Mouse (Mus musculus) layer of hippocampus, postnatal 25 days (tissue): ENCODE data around the gene Gm42372. TPM values are rescaled to one million over a fixed set of nuclear protein-coding genes. Genes with fewer than 3 reads are reported as not detected.

Experiments
- DNase-seq, 2 experiments: peaks; one replicate each; pipeline ENCODE4 v3.0.0; 2022; ENCODE audit warnings: mixed read lengths in 2 of 2, low spot score in 1 of 2; ENCODE audit errors: extremely low spot score in 1 of 2
- total RNA-seq, 2 experiments: library from RNA; stranded (reverse); gene quantifications; 2 replicates each; pipeline ENCODE4 v1.2.3; 2021

Gm42372 gene
- total RNA-seq, 2 experiments from 2014 or later = 52.6 to 53.6 TPM

- no peak for DNase-seq
Measured at GRCm38 (mm10) chr7:17026710-17027587, 44.1 kb downstream of the Gm42372 start.

DNA sequence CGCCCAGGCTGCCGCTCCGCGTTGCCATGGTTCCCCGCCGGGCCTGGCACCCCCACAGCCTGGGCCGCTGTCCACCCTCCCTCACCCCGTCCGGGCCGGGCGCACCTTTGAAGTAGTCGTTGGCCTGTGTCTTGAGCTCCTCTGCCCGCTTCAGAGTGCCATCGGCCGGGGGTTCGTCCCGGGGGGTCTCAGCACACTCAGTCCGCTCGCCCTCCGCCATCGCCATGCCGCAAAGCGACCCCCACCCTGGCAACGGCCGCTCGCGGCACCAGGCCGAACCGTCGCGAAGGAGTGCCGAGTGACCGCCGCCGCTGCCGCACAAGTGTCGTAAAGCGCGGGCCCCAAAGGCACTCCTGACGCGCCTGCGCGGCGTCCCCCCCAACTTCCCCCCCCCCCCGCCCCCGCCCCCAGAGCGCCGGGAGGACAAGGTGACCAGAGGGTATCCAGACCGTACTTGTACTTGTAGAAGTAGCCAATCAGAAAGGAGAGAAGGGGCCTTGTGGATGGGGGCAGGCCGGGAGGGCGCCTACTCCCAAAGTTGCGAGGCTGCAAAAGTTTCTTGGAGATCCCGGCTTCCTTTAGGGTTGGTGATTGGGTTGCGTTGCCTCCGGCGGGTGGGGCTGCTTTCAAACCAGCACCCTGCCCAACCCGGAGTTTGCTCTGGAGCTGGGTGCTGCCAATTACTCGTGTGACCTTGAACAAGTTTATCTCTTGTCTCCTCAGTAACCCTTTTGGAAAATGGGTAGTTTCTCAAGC is 44.9 kb downstream of the Gm42372 start, which contains the start of gene Ppp5c:
Gene Ppp5c, minus strand, starts transcription at position 337 of the 756 bp plus-strand sequence.
- peak; percentile 77 to 84 for DNase-seq

DNA sequence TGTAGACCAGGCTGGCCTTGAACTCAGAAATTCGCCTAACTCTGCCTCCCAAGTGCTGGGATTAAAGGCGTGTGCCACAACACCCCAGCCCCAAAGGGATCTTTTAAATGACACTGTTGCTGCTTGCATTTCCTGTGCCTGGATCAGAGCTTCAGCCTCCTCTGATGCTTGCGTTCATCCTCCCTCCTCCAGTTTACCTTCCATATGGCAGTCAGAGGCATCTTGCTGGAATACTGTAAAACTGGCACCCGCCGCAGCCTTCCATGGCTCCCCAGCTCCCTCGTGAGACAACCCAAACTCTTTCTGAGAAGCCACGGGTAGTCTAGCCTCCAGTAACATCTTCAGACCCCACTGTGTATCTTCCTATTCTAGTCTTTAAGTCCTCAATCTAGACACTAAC is 46.0 kb downstream of the Gm42372 start:
- DNase-seq = no peak

GRCm38 (mm10) chr7:17030239-17030638 is 47.4 kb downstream of the Gm42372 start:
- DNase-seq = no peak

Other genes starting within 250 kb of the Gm42372 start
- gene Ap2s1, start 244.7 kb upstream of the Gm42372 start, total RNA-seq = 100 to 1,000 TPM; 278 to 315 TPM
- 1 to 10 TPM; 2.4 to 3.5 TPM for gene Slc1a5, start 201.7 kb upstream of the Gm42372 start, total RNA-seq
- gene Strn4, start 167.2 kb upstream of the Gm42372 start, total RNA-seq = 100 to 1,000 TPM; 322 to 327 TPM
- gene Fkrp, start 166.4 kb upstream of the Gm42372 start, total RNA-seq = 10 to 100 TPM; 46.7 to 47.7 TPM
- gene Prkd2, start 140.2 kb upstream of the Gm42372 start, total RNA-seq = 1 to 10 TPM; 5.2 to 6.9 TPM
- gene Dact3, start 107.8 kb upstream of the Gm42372 start, total RNA-seq = 100 to 1,000 TPM; 150 to 160 TPM
- gene Gng8, start 91.3 kb upstream of the Gm42372 start, total RNA-seq = 1 to 10 TPM; 2.5 to 3.2 TPM
- gene Ptgir, start 76.6 kb upstream of the Gm42372 start, total RNA-seq = under 1 TPM in 1 of 2 experiments, not detected in 1; 0.09 TPM
- gene Calm3, start 59.0 kb upstream of the Gm42372 start, total RNA-seq = 1,000 to 10,000 TPM; 2,256 to 2,439 TPM
- 100 to 1,000 TPM; 320 to 337 TPM for gene Pnmal2, start 38.4 kb upstream of the Gm42372 start, total RNA-seq
- 100 to 1,000 TPM; 104 to 117 TPM for gene Pnmal1, start 23.4 kb upstream of the Gm42372 start, total RNA-seq
- 1 to 10 TPM; 2.2 to 2.5 TPM for gene Ccdc8, start 9.6 kb downstream of the Gm42372 start, total RNA-seq
- gene Ppp5c, start 44.8 kb downstream of the Gm42372 start, total RNA-seq = 100 to 1,000 TPM; 150 to 153 TPM
- 1 to 10 TPM; 4.1 to 9.1 TPM for gene Hif3a, start 79.3 kb downstream of the Gm42372 start, total RNA-seq
- gene Psg16, start 91.0 kb downstream of the Gm42372 start, total RNA-seq = 1 to 10 TPM; 3.4 to 3.7 TPM
- not detected for gene Ceacam3, start 167.2 kb downstream of the Gm42372 start, total RNA-seq
- under 1 TPM in 1 of 2 experiments, not detected in 1; 0.07 TPM for gene Psg29, start 220.4 kb downstream of the Gm42372 start, total RNA-seq